ENCODE assay signal across 8 mouse cellular contexts in the genomic region with DNA sequence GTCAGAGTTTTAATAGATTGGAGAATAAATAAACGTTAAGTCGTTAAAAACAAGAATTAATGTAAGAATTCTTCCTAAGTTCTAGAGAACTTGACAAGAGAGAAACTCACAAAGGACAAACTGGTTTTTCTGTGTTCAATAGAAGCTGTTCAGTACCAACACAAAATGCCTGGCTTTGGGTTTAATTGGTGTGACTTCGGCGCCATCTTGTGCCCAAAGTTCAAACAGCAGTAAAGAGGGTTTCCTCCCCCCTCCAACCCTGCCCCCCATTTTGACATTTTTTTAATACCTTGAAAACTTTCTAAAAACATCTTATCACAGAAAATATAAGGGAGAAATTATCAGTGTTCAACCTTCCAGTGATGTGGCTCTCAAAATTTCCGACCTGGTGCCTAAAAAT. TPM values are rescaled to one million over a fixed set of nuclear protein-coding genes. Genes with fewer than 3 reads are reported as not detected.
DNase-seq lines count a peak whose midpoint lies in the region; ATAC-seq and TF ChIP-seq lines count a peak whose summit lies in the region.
"Had no signal": no experiment of that assay in that cellular context is flagged by ENCODE, and none has a peak within 500 bp of the region (broad histone marks: within the 10 kb centered on the region; RNA-seq: fewer than 3 reads in every experiment).

No protein-coding gene starts in this region.

- DNase-seq in ES-E14 (ENCODE audit: low read depth, low spot score): peak; percentile 29
- peak; percentile 59 to 60 for DNase-seq in adrenal gland, adult 18-20 months (ENCODE audit: low spot score in 2 of 2)
- DNase-seq in embryo, embryonic 9.5 days (ENCODE audit: extremely low spot score): peak; percentile 75
- peak; percentile 63 to 78 for DNase-seq in layer of hippocampus, adult 2 months (ENCODE audit: low spot score in 2 of 2)
- DNase-seq in lung, postnatal 14 days: peak; percentile 72
- peak; percentile 47 for DNase-seq in right cerebral cortex, adult 18-20 months

- H3K36me3 ChIP-seq in ES-E14 (ENCODE audit: control insufficient read depth, insufficient read depth, low read length, poor library complexity, severe bottlenecking): no peaks in the 10 kb centered on the region
- H3K36me3 ChIP-seq in heart, embryonic 16.5 days (ENCODE audit: control insufficient read depth, insufficient read depth): no peaks in the 10 kb centered on the region
- H3K36me3 ChIP-seq: limb, embryonic 12.5 days had no signal

- no peaks in the 10 kb centered on the region for H3K9me3 ChIP-seq in ES-E14 (ENCODE audit: control insufficient read depth, insufficient read depth, low read depth, low read length)
- H3K9me3 ChIP-seq in heart, embryonic 16.5 days (replicated peaks; ENCODE audit: control insufficient read depth, low read length): no peaks in the 10 kb centered on the region
- H3K9me3 ChIP-seq: limb, embryonic 12.5 days had no signal

- no peaks in the 10 kb centered on the region for H3K27me3 ChIP-seq in heart, embryonic 16.5 days (ENCODE audit: control insufficient read depth, insufficient read depth, low read length)
- H3K27me3 ChIP-seq: limb, embryonic 12.5 days had no signal

- in situ Hi-C loops in ES-E14 (cut with MboI; ENCODE audit: low sequenced_read_pairs in 2 of 2, unreplicated experiment in 2 of 2): loop anchor here in 1 of 2 experiments (25.0 kb wide), 1 partner anchor 417 kb away; the partner anchor contains the start of gene Sf3b5

- 8% methylated on average over 5 of the region's 5 CpGs for WGBS in heart, embryonic 16.5 days

- H3K4me1 ChIP-seq in ES-E14 (ENCODE audit: control insufficient read depth in 2 of 2, insufficient read depth in 2 of 2, low read length in 2 of 2, poor library complexity in 1 of 2): no peaks in the 10 kb centered on the region
- peaks cover 10% of the 10 kb centered on the region for H3K4me1 ChIP-seq in heart, embryonic 16.5 days (ENCODE audit: control insufficient read depth, insufficient read depth, low read length)

- no peak overlapping the region for H3K9ac ChIP-seq in ES-E14 (ENCODE audit: insufficient read depth, low read depth, low read length, poor library complexity, severe bottlenecking)
- H3K9ac ChIP-seq in heart, embryonic 16.5 days (ENCODE audit: low read length): no peak overlapping the region

- peak; percentile 91 for TF ChIP-seq CTCF in layer of hippocampus, adult 2 months (conservative IDR thresholded peaks at IDR 0.05)

- ATAC-seq in heart, embryonic 16.5 days (replicated peaks; ENCODE audit: extremely low read depth, insufficient read depth, low FRiP score): no peak

- peak overlapping the region; percentile 16 for H3K4me2 ChIP-seq in heart, embryonic 16.5 days (ENCODE audit: low read depth, low read length)

- no peak overlapping the region for H3K27ac ChIP-seq in ES-E14 (ENCODE audit: insufficient read depth, low read depth, low read length, poor library complexity, severe bottlenecking)
- H3K27ac ChIP-seq in heart, embryonic 16.5 days (ENCODE audit: low read length): no peak overlapping the region
- no peak overlapping the region for H3K27ac ChIP-seq in layer of hippocampus, adult 2 months
- H3K27ac ChIP-seq: limb, embryonic 12.5 days had no signal

- H3K4me3 ChIP-seq in ES-E14 (ENCODE audit: insufficient read depth in 1 of 2, low read depth in 1 of 2, low read length in 2 of 2, poor library complexity in 1 of 2, severe bottlenecking in 1 of 2): no peak overlapping the region
- no peak overlapping the region for H3K4me3 ChIP-seq in heart, embryonic 16.5 days (ENCODE audit: low read length)
- no peak overlapping the region for H3K4me3 ChIP-seq in layer of hippocampus, adult 2 months
- H3K4me3 ChIP-seq: limb, embryonic 12.5 days had no signal

TF ChIP-seq in ES-E14, 5 proteins besides CTCF, POLR2A, EP300 and RAD21:
- TF ChIP-seq ZC3H11A (IDR thresholded peaks at IDR 0.05; ENCODE audit: borderline replicate concordance, low read depth, low read length): peak; percentile 86; the same call in 1 of the 2 replicates
- TF ChIP-seq ZNF384 (IDR thresholded peaks at IDR 0.05; ENCODE audit: low read depth, low read length): no peak

RNA-seq across cellular contexts. Expression of gene Phactr2, which starts 44.4 kb away (rescaled TPM):
- 2.1 and 2.2 TPM in 2 replicates for total RNA-seq in ES-E14 (2012; rRNA removed)
- 10 to 100 TPM; 23.5 to 24.2 TPM for total RNA-seq in adrenal gland, adult 18-20 months (2021)
- polyA plus RNA-seq in heart, embryonic 16.5 days (2015; fragmentation: Nextera tagmentation; extraction: Ambion mirVana): 55.5 and 57.1 TPM in 2 replicates
- total RNA-seq in layer of hippocampus, adult 2 months (2021): 10 to 100 TPM; 20.7 to 25.4 TPM
